Mouse (Mus musculus) testis, adult 2 months (tissue): Measurements from ENCODE around the gene Ecpas. TPM values are rescaled to one million over a fixed set of nuclear protein-coding genes. Genes with fewer than 3 reads are reported as not detected.

Experiments used
- H3K27ac ChIP-seq: fragments of 200-500 bp; 2 replicates; pipeline ENCODE4 v1.5.1; 2012; ENCODE audit warnings: low read depth, low read length; ENCODE audit not compliant: control insufficient read depth, insufficient read depth
- H3K27me3 ChIP-seq: fragments of 200-500 bp; 2 replicates; pipeline ENCODE4 v1.6.1; 2012; ENCODE audit warnings: mild to moderate bottlenecking, low read length, moderate library complexity; ENCODE audit not compliant: control insufficient read depth, insufficient read depth
- H3K36me3 ChIP-seq: fragments of 200-500 bp; 2 replicates; pipeline ENCODE4 v1.6.1; 2012; ENCODE audit warnings: mild to moderate bottlenecking, low read length; ENCODE audit not compliant: control insufficient read depth, insufficient read depth
- H3K4me1 ChIP-seq: fragments of 200-500 bp; 2 replicates; pipeline ENCODE4 v1.6.1; 2012; ENCODE audit warnings: low read length; ENCODE audit not compliant: control insufficient read depth, insufficient read depth
- H3K4me3 ChIP-seq: fragments of 200-500 bp; 2 replicates; pipeline ENCODE4 v1.5.1; 2012; ENCODE audit warnings: low read depth, mild to moderate bottlenecking, low read length, moderate library complexity, mixed read lengths; ENCODE audit not compliant: control insufficient read depth
- CTCF ChIP-seq: fragments of 200-500 bp; IDR thresholded peaks from 2 replicates; pipeline ENCODE4 v1.5.1; 2012; ENCODE audit warnings: low read depth, mild to moderate bottlenecking, inconsistent platforms, low read length, moderate library complexity; ENCODE audit not compliant: control insufficient read depth, insufficient read depth, insufficient replicate concordance
- POLR2A ChIP-seq: fragments of 200-500 bp; IDR thresholded peaks from 2 replicates; pipeline ENCODE4 v1.6.1; 2012; ENCODE audit warnings: low read depth, mild to moderate bottlenecking, inconsistent platforms, low read length, moderate library complexity; ENCODE audit not compliant: control insufficient read depth
- polyA plus RNA-seq: library from polyadenylated mRNA; depleted of rRNA; stranded (reverse); fragments of >200 nt; gene quantifications from 2 replicates; pipeline ENCODE4 v1.2.3, GENCODE M21; 2012

Ecpas gene
- polyA plus RNA-seq, 1 experiment: 10.2 TPM

- TF ChIP-seq CTCF: no peak
- TF ChIP-seq POLR2A: no peak
Observed at GRCm38 (mm10) chr4:58941638-58942037, 29.1 kb upstream of the Ecpas start.

GRCm38 (mm10) chr4:58935846-58936245 lies 23.3 kb upstream of the Ecpas start:
- H3K4me3 ChIP-seq: no peak overlapping the region
- no peak for TF ChIP-seq CTCF
- no peak for TF ChIP-seq POLR2A
- no peak overlapping the region for H3K27ac ChIP-seq
- H3K36me3 ChIP-seq: no peaks in the 10 kb centered on the region
- H3K4me1 ChIP-seq: peaks cover 6% of the 10 kb centered on the region
- H3K27me3 ChIP-seq: no peaks in the 10 kb centered on the region

More at GRCm38 (mm10) chr4:58941638-58942037, 29.1 kb upstream of the Ecpas start:
- Histone ChIP-seq H3K4me3 (no peak overlapping the region), H3K27ac (no peak overlapping the region), H3K36me3 (no peaks in the 10 kb centered on the region), H3K4me1 (peaks cover 8% of the 10 kb centered on the region), H3K27me3 (no peaks in the 10 kb centered on the region)

GRCm38 (mm10) chr4:58934746-58935476 lies 22.4 kb upstream of the Ecpas start:
- Histone ChIP-seq H3K27me3 (no peaks in the 10 kb centered on the region), H3K27ac (peak overlapping the region; percentile 39; the same call in 1 of the 2 replicates), H3K4me1 (peaks cover 6% of the 10 kb centered on the region), H3K36me3 (no peaks in the 10 kb centered on the region), H3K4me3 (no peak overlapping the region)
- no peak for TF ChIP-seq POLR2A
- no peak for TF ChIP-seq CTCF

GRCm38 (mm10) chr4:58934308-58934707 lies 21.8 kb upstream of the Ecpas start:
- Histone ChIP-seq H3K4me3 (no peak overlapping the region), H3K36me3 (no peaks in the 10 kb centered on the region), H3K27ac (no peak overlapping the region), H3K4me1 (peaks cover 6% of the 10 kb centered on the region), H3K27me3 (no peaks in the 10 kb centered on the region)
- TF ChIP-seq POLR2A: no peak
- TF ChIP-seq CTCF: no peak

GRCm38 (mm10) chr4:58932541-58932940 lies 20.0 kb upstream of the Ecpas start:
- TF ChIP-seq CTCF (no peak), POLR2A (no peak)
- Histone ChIP-seq H3K4me1 (peaks cover 6% of the 10 kb centered on the region), H3K27me3 (no peaks in the 10 kb centered on the region)

GRCm38 (mm10) chr4:58927661-58928060 lies 15.1 kb upstream of the Ecpas start:
- Histone ChIP-seq H3K27ac (no peak overlapping the region), H3K27me3 (no peaks in the 10 kb centered on the region), H3K4me1 (no peaks in the 10 kb centered on the region; the same call in 1 of the 2 replicates), H3K4me3 (no peak overlapping the region), H3K36me3 (no peaks in the 10 kb centered on the region)
- TF ChIP-seq POLR2A: no peak
- TF ChIP-seq CTCF: peak; percentile 53; the same call in 1 of the 2 replicates

More at GRCm38 (mm10) chr4:58932541-58932940, 20.0 kb upstream of the Ecpas start:
- Histone ChIP-seq H3K4me3 (no peak overlapping the region), H3K27ac (0 out of 2 replicates have a peak overlapping the region, but pooled peaks have one; percentile 24), H3K36me3 (no peaks in the 10 kb centered on the region)

GRCm38 (mm10) chr4:58926120-58926519 lies 13.6 kb upstream of the Ecpas start:
- no peaks in the 10 kb centered on the region for H3K27me3 ChIP-seq
- H3K4me1 ChIP-seq: no peaks in the 10 kb centered on the region
- no peak overlapping the region for H3K27ac ChIP-seq
- H3K36me3 ChIP-seq: no peaks in the 10 kb centered on the region
- H3K4me3 ChIP-seq: no peak overlapping the region
- TF ChIP-seq CTCF: no peak
